Mouse (Mus musculus): ENCODE measurements around the gene Dnajc30. TPM values are rescaled to one million over a fixed set of nuclear protein-coding genes. Genes with fewer than 3 reads are reported as not detected.

Dnajc30 gene
- polyA plus RNA-seq (2012; rRNA removed), result 47.3 and 63.3 TPM in 2 replicates

DNA sequence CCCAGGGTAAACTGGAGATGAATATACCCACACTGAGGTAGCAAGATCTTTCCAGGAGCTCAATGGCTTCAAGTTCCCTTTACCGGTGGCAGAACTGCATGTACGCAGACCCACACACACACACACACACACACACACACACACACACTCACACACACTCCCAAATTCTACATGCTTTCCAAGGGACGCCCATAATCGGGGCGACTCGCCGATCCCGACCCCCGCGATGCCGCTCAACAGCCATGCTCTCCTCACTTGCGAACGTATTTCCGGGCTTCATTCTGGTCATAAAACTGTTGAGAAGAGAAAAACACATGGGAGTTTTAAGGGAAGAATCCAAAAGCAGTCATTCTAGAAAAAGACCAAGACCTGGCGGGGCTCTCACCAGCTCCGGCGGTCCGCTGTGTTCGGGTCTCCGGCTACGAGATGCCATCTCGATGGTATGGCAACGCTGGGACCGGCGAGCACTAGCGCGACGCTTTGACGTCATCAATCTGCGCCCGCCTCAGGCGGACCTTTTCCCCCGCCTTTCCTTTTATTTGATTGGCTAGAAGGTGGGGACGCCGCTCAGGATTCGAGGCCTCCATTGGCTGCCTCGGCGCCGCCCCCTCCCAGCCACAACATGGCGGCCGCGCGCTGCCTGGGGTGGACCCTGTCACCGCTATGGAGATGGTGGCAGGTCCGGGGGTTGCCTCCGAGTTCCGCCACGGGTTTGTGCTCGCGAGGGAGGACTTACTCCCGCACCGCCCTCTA, at the start of gene Dnajc30:
TSS of gene Dnajc30 (plus strand) at position 574 of the 753 bp plus-strand sequence.
- Histone ChIP-seq H3K4me3 (ENCODE audit: insufficient read depth, low read depth, low read length) (peak within 1 kb of the TSS; percentile 96), H3K36me3 (ENCODE audit: control insufficient read depth, insufficient read depth, low read length) (peaks cover 2% of the 10 kb centered on the region; the same call in 1 of the 2 replicates), H3K27me3 (replicated peaks; ENCODE audit: control insufficient read depth, insufficient read depth, low read length) (no peaks in the 10 kb centered on the region), H3K27ac (ENCODE audit: insufficient read depth, low read depth, low read length) (peak within 1 kb of the TSS; percentile 81), H3K4me1 (ENCODE audit: control insufficient read depth, insufficient read depth, low read length) (peaks cover 7% of the 10 kb centered on the region; the same call in 1 of the 2 replicates)
- under 1% methylated on average over 52 of the region's 52 CpGs for WGBS
- DNase-seq, result peak; percentile 98
- TF ChIP-seq CTCF (conservative IDR thresholded peaks at IDR 0.05; ENCODE audit: insufficient read depth, insufficient read length, low read depth, low read length), result no peak
- no peak for TF ChIP-seq POLR2A (IDR thresholded peaks at IDR 0.05; ENCODE audit: low read depth, low read length)

- Histone ChIP-seq H3K27me3 (replicated peaks; ENCODE audit: control insufficient read depth, insufficient read depth, low read length) (no peaks in the 10 kb centered on the region), H3K4me3 (ENCODE audit: insufficient read depth, low read depth, low read length) (no peak overlapping the region), H3K4me1 (ENCODE audit: control insufficient read depth, insufficient read depth, low read length) (peaks cover 5% of the 10 kb centered on the region; the same call in 1 of the 2 replicates), H3K27ac (ENCODE audit: insufficient read depth, low read depth, low read length) (no peak overlapping the region), H3K36me3 (ENCODE audit: control insufficient read depth, insufficient read depth, low read length) (no peaks in the 10 kb centered on the region)
- peak; percentile 86 for DNase-seq
- 9% methylated on average over 7 of the region's 7 CpGs for WGBS
- TF ChIP-seq CTCF (conservative IDR thresholded peaks at IDR 0.05; ENCODE audit: insufficient read depth, insufficient read length, low read depth, low read length) (peak; percentile 95), POLR2A (IDR thresholded peaks at IDR 0.05; ENCODE audit: low read depth, low read length) (no peak)
Observed at GRCm38 (mm10) chr5:135015497-135015896, 48.5 kb upstream of the Dnajc30 start.

GRCm38 (mm10) chr5:135016224-135016759, 47.7 kb upstream of the Dnajc30 start:
- Histone ChIP-seq H3K4me1 (ENCODE audit: control insufficient read depth, insufficient read depth, low read length) (peaks cover 1% of the 10 kb centered on the region; the same call in 1 of the 2 replicates), H3K27me3 (replicated peaks; ENCODE audit: control insufficient read depth, insufficient read depth, low read length) (no peaks in the 10 kb centered on the region), H3K36me3 (ENCODE audit: control insufficient read depth, insufficient read depth, low read length) (no peaks in the 10 kb centered on the region), H3K4me3 (ENCODE audit: insufficient read depth, low read depth, low read length) (no peak overlapping the region), H3K27ac (ENCODE audit: insufficient read depth, low read depth, low read length) (no peak overlapping the region)
- WGBS, result 43% methylated on average over 4 of the region's 4 CpGs
- no peak for TF ChIP-seq POLR2A (IDR thresholded peaks at IDR 0.05; ENCODE audit: low read depth, low read length)
- peak; percentile 30; the same call in 1 of the 2 replicates for TF ChIP-seq CTCF (conservative IDR thresholded peaks at IDR 0.05; ENCODE audit: insufficient read depth, insufficient read length, low read depth, low read length)
- DNase-seq, result peak; percentile 46

DNA sequence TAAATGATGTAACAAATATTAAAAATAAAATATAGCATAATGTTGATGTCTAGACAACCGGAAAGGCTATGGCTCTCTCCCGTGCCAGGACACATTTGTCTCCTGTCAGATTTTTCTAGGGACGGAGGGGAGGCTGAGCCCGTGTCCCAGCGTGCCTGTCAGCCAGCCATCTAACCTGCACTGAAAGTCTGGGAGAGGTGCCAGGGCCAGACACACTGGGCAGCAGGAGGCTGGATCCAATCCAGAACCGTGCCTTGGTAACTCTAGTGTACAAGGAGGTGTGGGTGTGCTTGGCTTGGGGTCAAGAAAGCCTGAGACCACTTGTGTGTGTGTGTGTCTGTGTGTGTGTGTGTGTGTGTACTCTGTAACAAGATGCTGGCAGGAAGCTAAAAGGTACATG, 42.2 kb upstream of the Dnajc30 start:
- Histone ChIP-seq H3K36me3 (ENCODE audit: control insufficient read depth, insufficient read depth, low read length) (no peaks in the 10 kb centered on the region), H3K27me3 (replicated peaks; ENCODE audit: control insufficient read depth, insufficient read depth, low read length) (no peaks in the 10 kb centered on the region), H3K4me1 (ENCODE audit: control insufficient read depth, insufficient read depth, low read length) (peaks cover 13% of the 10 kb centered on the region; the same call in 1 of the 2 replicates), H3K27ac (ENCODE audit: insufficient read depth, low read depth, low read length) (no peak overlapping the region), H3K4me3 (ENCODE audit: insufficient read depth, low read depth, low read length) (no peak overlapping the region)
- peak; percentile 95 for DNase-seq
- 4% methylated on average over 6 of the region's 6 CpGs for WGBS
- TF ChIP-seq POLR2A (IDR thresholded peaks at IDR 0.05; ENCODE audit: low read depth, low read length) (no peak), CTCF (conservative IDR thresholded peaks at IDR 0.05; ENCODE audit: insufficient read depth, insufficient read length, low read depth, low read length) (no peak)

DNA sequence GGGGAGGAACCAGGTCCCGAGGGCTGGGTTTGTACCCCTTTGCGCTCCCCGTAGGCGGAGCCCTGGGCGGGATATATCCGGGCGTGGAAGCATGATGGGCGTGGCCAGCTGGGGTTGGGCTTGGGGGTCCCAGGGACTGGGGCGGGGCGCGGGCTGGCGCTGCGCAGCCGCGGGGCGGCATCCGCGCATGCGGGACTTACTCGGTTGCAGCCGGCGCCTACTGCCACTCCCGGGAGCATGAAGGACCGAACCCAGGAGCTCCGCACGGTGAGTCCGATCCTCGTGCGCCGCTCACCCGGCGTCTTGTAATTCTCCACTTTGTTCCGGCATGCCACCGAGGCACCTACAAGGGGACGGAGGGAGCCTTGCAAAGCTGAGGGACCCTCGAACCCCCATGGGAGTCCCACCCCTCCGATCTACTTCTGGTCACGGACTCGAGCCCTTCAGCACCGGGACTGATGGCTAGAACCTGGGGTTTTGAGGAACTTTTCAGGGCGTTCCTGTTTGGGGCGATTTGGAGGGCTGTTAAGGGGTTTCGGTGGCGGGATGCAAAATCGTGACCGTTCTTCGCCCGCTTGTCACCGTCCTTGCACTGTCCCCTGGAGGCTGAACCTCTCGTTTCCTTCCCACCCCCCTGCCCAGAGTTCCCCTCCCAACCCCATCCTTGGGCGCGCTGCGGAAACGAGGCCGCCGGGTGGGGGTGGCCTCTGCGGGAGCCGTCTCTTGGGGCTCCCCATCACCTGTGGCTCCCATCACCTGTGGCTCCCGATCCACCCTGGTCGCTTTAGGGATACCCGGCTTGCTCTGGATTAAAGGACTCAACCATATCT, 40.4 kb upstream of the Dnajc30 start, which contains the start of gene Stx1a:
TSS of gene Stx1a (plus strand) at position 139 of the 830 bp plus-strand sequence.
- 1% methylated on average over 61 of the region's 61 CpGs for WGBS
- H3K4me1 ChIP-seq (ENCODE audit: control insufficient read depth, insufficient read depth, low read length), result peaks cover 13% of the 10 kb centered on the region; the same call in 1 of the 2 replicates
- H3K27ac ChIP-seq (ENCODE audit: insufficient read depth, low read depth, low read length), result no peak within 1 kb of the TSS
- TF ChIP-seq CTCF (conservative IDR thresholded peaks at IDR 0.05; ENCODE audit: insufficient read depth, insufficient read length, low read depth, low read length) (no peak), POLR2A (IDR thresholded peaks at IDR 0.05; ENCODE audit: low read depth, low read length) (no peak)
- H3K4me3 ChIP-seq (ENCODE audit: insufficient read depth, low read depth, low read length), result peak within 1 kb of the TSS; percentile 57
- H3K36me3 ChIP-seq (ENCODE audit: control insufficient read depth, insufficient read depth, low read length), result no peaks in the 10 kb centered on the region
- DNase-seq, result peak; percentile 87
- no peaks in the 10 kb centered on the region for H3K27me3 ChIP-seq (replicated peaks; ENCODE audit: control insufficient read depth, insufficient read depth, low read length)

DNA sequence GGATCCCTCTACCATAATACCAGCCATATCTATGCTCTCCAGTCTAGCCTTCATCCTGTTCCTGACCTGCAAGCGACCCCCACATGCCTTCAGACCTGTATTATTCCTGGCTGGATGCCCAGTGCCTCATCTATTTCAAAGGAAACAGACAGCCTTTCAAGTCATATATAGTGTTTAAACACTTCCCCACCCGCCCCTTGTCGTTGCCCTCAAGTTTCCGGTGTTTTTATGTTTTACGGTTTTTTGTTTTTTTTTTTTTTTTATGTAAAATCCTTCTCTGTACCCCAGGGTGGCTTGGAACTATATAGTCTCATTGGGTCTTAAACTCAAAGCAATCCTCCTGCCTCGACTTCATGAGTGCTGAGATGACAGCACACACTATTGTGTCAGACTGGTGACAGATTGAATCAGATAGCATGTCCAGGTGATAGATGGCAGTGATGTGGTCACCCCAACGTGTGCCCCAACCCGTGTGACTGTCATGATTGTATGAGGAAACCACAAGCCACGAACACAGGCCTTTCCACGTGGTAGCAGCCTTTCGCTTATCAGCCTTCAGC, 39.3 kb upstream of the Dnajc30 start:
- Histone ChIP-seq H3K27ac (ENCODE audit: insufficient read depth, low read depth, low read length) (no peak overlapping the region), H3K4me1 (ENCODE audit: control insufficient read depth, insufficient read depth, low read length) (peaks cover 16% of the 10 kb centered on the region; the same call in 1 of the 2 replicates), H3K27me3 (replicated peaks; ENCODE audit: control insufficient read depth, insufficient read depth, low read length) (no peaks in the 10 kb centered on the region), H3K36me3 (ENCODE audit: control insufficient read depth, insufficient read depth, low read length) (no peaks in the 10 kb centered on the region), H3K4me3 (ENCODE audit: insufficient read depth, low read depth, low read length) (no peak overlapping the region)
- 52% methylated on average over 11 of the region's 11 CpGs for WGBS
- DNase-seq, result peak; percentile 46
- TF ChIP-seq POLR2A (IDR thresholded peaks at IDR 0.05; ENCODE audit: low read depth, low read length) (no peak), CTCF (conservative IDR thresholded peaks at IDR 0.05; ENCODE audit: insufficient read depth, insufficient read length, low read depth, low read length) (no peak)
